In genomic region chr2:32218113-32218512, GRCm38 (mm10) we compare ENCODE assay signal across 18 mouse cellular contexts. TPM values are rescaled to one million over a fixed set of nuclear protein-coding genes. Genes with fewer than 3 reads are reported as not detected.
DNase-seq lines count a peak whose midpoint lies in the region; TF ChIP-seq lines count a peak whose summit lies in the region.
"Had no signal": no experiment of that assay in that cellular context is flagged by ENCODE, and none has a peak within 500 bp of the region (broad histone marks: within the 10 kb centered on the region; RNA-seq: fewer than 3 reads in every experiment).

No protein-coding gene starts in this region.

- TF ChIP-seq POLR2A in thymus, adult 2 months (IDR thresholded peaks at IDR 0.05; ENCODE audit: control insufficient read depth, extremely low read depth, insufficient read depth, low read length, poor library complexity) = no peak

- DNase-seq in cerebellum, adult 18-20 months = peak; percentile 50 to 66
- no peak for DNase-seq in cerebellum, postnatal 10 days
- peak; percentile 53 for DNase-seq in gastrocnemius, adult 2 months
- no peak for DNase-seq in gastrocnemius, postnatal 10 days
- peak; percentile 54 for DNase-seq in Muller cell, postnatal 12 days (ENCODE audit: inconsistent ontology term)
- no peak for DNase-seq in thymus, adult 18-20 months
- DNase-seq in thymus, adult 2 months = no peak
- DNase-seq: cerebellum, adult 9-10 months; kidney, postnatal 10 days; liver, postnatal 0 days; right cerebral cortex, adult 18-20 months had no signal

- intact Hi-C loops in gastrocnemius, adult 2 months (cut with DNase I) = no loop called here

- H3K36me3 ChIP-seq in thymus, adult 2 months (ENCODE audit: control insufficient read depth, insufficient read depth, low read length) = peaks cover 99% of the 10 kb centered on the region

- peak overlapping the region; percentile 81 for H3K27ac ChIP-seq in gastrocnemius, adult 2 months
- H3K27ac ChIP-seq in thymus, adult 2 months (ENCODE audit: control insufficient read depth, insufficient read depth, low read length) = no peak overlapping the region
- H3K27ac ChIP-seq: forebrain, embryonic 13.5 days; hindbrain, embryonic 10.5 days; intestine, embryonic 15.5 days; limb, embryonic 12.5 days; midbrain, embryonic 10.5 days; neural tube, embryonic 13.5 days had no signal

- WGBS in thymus, adult 2 months = 95% methylated on average over 5 of the region's 5 CpGs

- no peaks in the 10 kb centered on the region for H3K4me1 ChIP-seq in thymus, adult 2 months (replicated peaks; ENCODE audit: control insufficient read depth, insufficient read depth, low read length)
- H3K4me1 ChIP-seq: hindbrain, embryonic 10.5 days; limb, embryonic 12.5 days; midbrain, embryonic 10.5 days had no signal

- no peak for TF ChIP-seq CTCF in gastrocnemius, adult 2 months (IDR thresholded peaks at IDR 0.05)
- TF ChIP-seq CTCF in thymus, adult 2 months (IDR thresholded peaks at IDR 0.05; ENCODE audit: borderline replicate concordance, control insufficient read depth, extremely low read depth, insufficient read depth, low read length, poor library complexity) = no peak

- H3K27me3 ChIP-seq in thymus, adult 2 months (ENCODE audit: control insufficient read depth, insufficient read depth, low read length) = no peaks in the 10 kb centered on the region
- H3K27me3 ChIP-seq: forebrain, embryonic 13.5 days; intestine, embryonic 15.5 days; limb, embryonic 12.5 days; neural tube, embryonic 13.5 days had no signal

- H3K4me3 ChIP-seq in gastrocnemius, adult 2 months = no peak overlapping the region
- no peak overlapping the region for H3K4me3 ChIP-seq in thymus, adult 2 months (ENCODE audit: control insufficient read depth, insufficient read depth, low read length)
- H3K4me3 ChIP-seq: forebrain, embryonic 13.5 days; hindbrain, embryonic 10.5 days; intestine, embryonic 15.5 days; limb, embryonic 12.5 days; midbrain, embryonic 10.5 days; myocyte; neural tube, embryonic 13.5 days had no signal

RNA-seq across cellular contexts. Expression of gene Pomt1, which starts 18.3 kb away (rescaled TPM):
- total RNA-seq in gastrocnemius, adult 2 months (2021) = 10 to 100 TPM; 11.5 TPM
- 10 to 100 TPM; 16.0 to 17.2 TPM for total RNA-seq in gastrocnemius, postnatal 10 days (2021)
- polyA plus RNA-seq in thymus, adult 2 months (2012; rRNA removed) = 36.4 and 42.1 TPM in 2 replicates

RNA-seq across cellular contexts. Expression of gene Uck1, which starts 41.8 kb away (rescaled TPM):
- 10 to 100 TPM in 1 of 2 experiments, 1 to 10 TPM in 1; 9.8 to 12.9 TPM for total RNA-seq in gastrocnemius, adult 2 months (2021)
- 10 to 100 TPM; 18.0 to 20.2 TPM for total RNA-seq in gastrocnemius, postnatal 10 days (2021)
- polyA plus RNA-seq in thymus, adult 2 months (2012; rRNA removed) = 109 and 127 TPM in 2 replicates

Comparison
In these comparisons a context has a peak if more than half of its experiments do, and no peak if none do; other contexts are left out.
1. DNase-seq: peak in cerebellum, adult 18-20 months (2 of 2), gastrocnemius, adult 2 months (single experiment) and Muller cell, postnatal 12 days (single experiment); none in cerebellum, postnatal 10 days (0 of 2), gastrocnemius, postnatal 10 days (single experiment), thymus, adult 18-20 months (0 of 2) and thymus, adult 2 months (single experiment).